Mouse (Mus musculus) cerebellum, adult 8-10 months (tissue): ENCODE measurements at regions not wholly inside any gene's neighbourhood (a gene's known extent, or its start where the extent isn't known, plus 50 kb on each side); places are given as distances from the start of the nearest gene placed in this dataset.

Experiments used
- DNase-seq: peaks from one replicate; pipeline ENCODE4 v3.0.0; 2022

DNA sequence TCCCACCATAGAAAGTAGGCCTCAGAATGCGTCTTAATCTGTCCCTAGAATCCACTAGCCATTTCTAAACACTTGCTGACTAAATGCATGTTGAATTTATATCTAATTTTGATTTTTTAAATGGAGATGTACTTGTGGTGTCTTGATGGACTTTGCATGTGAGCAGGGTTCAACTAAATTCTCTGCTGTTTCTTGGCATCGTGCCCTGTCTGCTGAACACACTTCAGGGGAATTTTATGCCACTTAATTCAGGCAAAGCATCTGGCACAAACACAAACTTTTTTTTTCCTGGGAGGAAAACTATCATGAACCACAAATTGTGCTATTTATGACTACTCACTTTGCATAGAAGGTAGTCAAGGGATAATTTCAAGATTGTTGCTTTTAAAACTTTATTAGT, 87.7 kb downstream of the Stc2 start:
- no peak for DNase-seq

DNA sequence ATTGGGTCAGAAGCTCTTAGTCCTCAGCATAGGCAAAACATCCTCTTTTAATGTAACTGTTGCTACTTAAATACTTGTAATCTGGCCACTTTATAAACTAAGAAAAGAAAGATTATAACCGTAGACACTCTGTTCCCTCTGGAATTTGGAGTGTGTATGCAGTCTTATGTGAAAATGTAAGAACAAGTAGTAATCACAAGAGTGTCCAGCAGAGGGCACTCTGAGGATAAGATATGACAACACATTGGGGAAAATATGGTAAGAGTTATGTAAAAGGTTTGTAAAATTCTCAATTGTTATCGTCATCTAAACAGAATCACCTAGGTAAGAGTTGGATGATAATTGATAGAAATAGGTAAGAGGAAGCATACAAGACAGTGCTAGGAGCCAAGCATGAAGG, 66.2 kb upstream of the Gm17332 start:
- DNase-seq, result peak; percentile 73
